Mouse (Mus musculus) intestine, postnatal 0 days (tissue): Measurements from ENCODE around the gene Pithd1. TPM values are rescaled to one million over a fixed set of nuclear protein-coding genes. Genes with fewer than 3 reads are reported as not detected.

ENCODE experiments used
- ATAC-seq: fragments of 200-750 bp; cut with Nextera tagmentation; 2 replicates; pipeline ENCODE4 v1.8.0; 2017; ENCODE audit warnings: mild to moderate bottlenecking, moderate TSS enrichment, moderate library complexity
- H3K27ac ChIP-seq: fragments of 300-500 bp; sonication (generic); 2 replicates; pipeline ENCODE4 v1.5.1; 2014; ENCODE audit warnings: mild to moderate bottlenecking, low read depth, low read length, moderate library complexity
- H3K27me3 ChIP-seq: fragments of 300-500 bp; sonication (generic); replicated peaks from 2 replicates; pipeline ENCODE4 v1.6.1; 2014; ENCODE audit warnings: low read length, mixed read lengths; ENCODE audit not compliant: control insufficient read depth, insufficient read depth
- H3K36me3 ChIP-seq: fragments of 300-500 bp; sonication (generic); 2 replicates; pipeline ENCODE4 v1.6.1; 2014; ENCODE audit warnings: mild to moderate bottlenecking, moderate library complexity; ENCODE audit not compliant: control insufficient read depth, insufficient read depth
- H3K4me1 ChIP-seq: fragments of 300-500 bp; sonication (generic); replicated peaks from 2 replicates; pipeline ENCODE4 v1.6.1; 2014; ENCODE audit warnings: antibody characterized with exemption, low read length, mixed read lengths; ENCODE audit not compliant: control insufficient read depth, insufficient read depth
- H3K4me2 ChIP-seq: fragments of 300-500 bp; sonication (generic); replicated peaks from 2 replicates; pipeline ENCODE4 v1.6.1; 2014; ENCODE audit warnings: low read depth, mild to moderate bottlenecking, moderate library complexity
- H3K4me3 ChIP-seq: fragments of 300-500 bp; sonication (generic); 2 replicates; pipeline ENCODE4 v1.5.1; 2014; ENCODE audit warnings: low read depth, low read length
- H3K9ac ChIP-seq: fragments of 300-500 bp; sonication (generic); 2 replicates; pipeline ENCODE4 v1.6.1; 2014; ENCODE audit warnings: mild to moderate bottlenecking, low read depth, low read length
- H3K9me3 ChIP-seq: fragments of 300-500 bp; sonication (generic); 2 replicates; pipeline ENCODE4 v1.6.1; 2016; ENCODE audit warnings: mixed run types; ENCODE audit not compliant: control insufficient read depth
- CTCF ChIP-seq: sonication (generic); IDR thresholded peaks from 2 replicates; pipeline ENCODE4 v1.5.1; 2016; ENCODE audit warnings: low read depth, mild to moderate bottlenecking, control low read depth, antibody characterized with exemption, moderate library complexity
- WGBS: fragments of 180-500 bp; shearing (Covaris S2); extraction: QIAGEN DNeasy Blood & Tissue Kit; methylation state at CpG from one replicate; pipeline ENCODE4 v1.1.7; 2014; 5-methylcytosine and 5-hydroxymethylcytosine counted together
- polyA plus RNA-seq: library from polyadenylated mRNA; unstranded; fragments of >200 nt; fragmentation: Nextera tagmentation; extraction: Ambion mirVana; gene quantifications from 2 replicates; pipeline ENCODE4 v1.2.1, GENCODE M21; 2015

The Pithd1 gene
- polyA plus RNA-seq = 56.7 and 57.7 TPM in 2 replicates

- Histone ChIP-seq H3K9ac (peak within 1 kb of the TSS; percentile 85), H3K36me3 (peaks cover 16% of the 10 kb centered on the region; the same call in 1 of the 2 replicates), H3K4me1 (0 out of 2 replicates have a peak, but pooled peaks cover 8% of the 10 kb centered on the region), H3K9me3 (no peaks in the 10 kb centered on the region), H3K4me2 (peak within 1 kb of the TSS; percentile 94), H3K4me3 (peak within 1 kb of the TSS; percentile 89), H3K27ac (peak within 1 kb of the TSS; percentile 82), H3K27me3 (no peaks in the 10 kb centered on the region)
- TF ChIP-seq CTCF = peak; percentile 58
- under 1% methylated on average over 80 of the region's 81 CpGs for WGBS
- ATAC-seq = peak; percentile 87
These were observed at the start of gene Pithd1 for GRCm38 (mm10) chr4:135986943-135987710. Gene Pithd1, minus strand, starts transcription at chr4:135987264.

- Histone ChIP-seq H3K27me3 (no peaks in the 10 kb centered on the region), H3K4me2 (no peak overlapping the region), H3K4me1 (no peaks in the 10 kb centered on the region), H3K4me3 (no peak overlapping the region), H3K36me3 (no peaks in the 10 kb centered on the region), H3K27ac (no peak overlapping the region), H3K9me3 (no peaks in the 10 kb centered on the region), H3K9ac (no peak overlapping the region)
- 58% methylated on average over 4 of the region's 4 CpGs for WGBS
- ATAC-seq = no peak
- TF ChIP-seq CTCF = no peak
These were observed 48.0 kb upstream of the Pithd1 start for GRCm38 (mm10) chr4:136035078-136035477.

GRCm38 (mm10) chr4:136033231-136033630 lies 46.2 kb upstream of the Pithd1 start:
- no peak overlapping the region for H3K4me3 ChIP-seq
- no peaks in the 10 kb centered on the region for H3K4me1 ChIP-seq
- H3K36me3 ChIP-seq = no peaks in the 10 kb centered on the region
- no peak for ATAC-seq
- no peaks in the 10 kb centered on the region for H3K27me3 ChIP-seq
- no peak for TF ChIP-seq CTCF
- no peak overlapping the region for H3K9ac ChIP-seq
- no peak overlapping the region for H3K4me2 ChIP-seq
- H3K9me3 ChIP-seq = no peaks in the 10 kb centered on the region
- WGBS = 69% methylated on average over 1 of the region's 1 CpGs
- H3K27ac ChIP-seq = no peak overlapping the region

- peak; percentile 40 for ATAC-seq
- H3K4me1 ChIP-seq = no peaks in the 10 kb centered on the region
- WGBS = 8% methylated on average over 8 of the region's 8 CpGs
- no peak for TF ChIP-seq CTCF
- H3K27ac ChIP-seq = peak overlapping the region; percentile 22; the same call in 1 of the 2 replicates
- H3K9ac ChIP-seq = no peak overlapping the region; the same call in 1 of the 2 replicates
- no peaks in the 10 kb centered on the region for H3K27me3 ChIP-seq
- H3K4me2 ChIP-seq = peak overlapping the region; percentile 43
- H3K36me3 ChIP-seq = no peaks in the 10 kb centered on the region
- no peaks in the 10 kb centered on the region for H3K9me3 ChIP-seq
- no peak overlapping the region for H3K4me3 ChIP-seq
These were observed 44.2 kb upstream of the Pithd1 start for GRCm38 (mm10) chr4:136030968-136031909.

GRCm38 (mm10) chr4:136028689-136029088 lies 41.6 kb upstream of the Pithd1 start:
- no peaks in the 10 kb centered on the region for H3K36me3 ChIP-seq
- ATAC-seq = no peak
- no peak overlapping the region for H3K4me3 ChIP-seq
- H3K9me3 ChIP-seq = no peaks in the 10 kb centered on the region
- H3K27ac ChIP-seq = no peak overlapping the region
- no peaks in the 10 kb centered on the region for H3K27me3 ChIP-seq
- H3K9ac ChIP-seq = no peak overlapping the region
- no peak overlapping the region for H3K4me2 ChIP-seq
- WGBS = 67% methylated on average over 5 of the region's 5 CpGs
- H3K4me1 ChIP-seq = no peaks in the 10 kb centered on the region
- no peak for TF ChIP-seq CTCF

GRCm38 (mm10) chr4:136028132-136028564 lies 41.1 kb upstream of the Pithd1 start:
- Histone ChIP-seq H3K9ac (no peak overlapping the region), H3K36me3 (no peaks in the 10 kb centered on the region), H3K4me3 (no peak overlapping the region), H3K27me3 (no peaks in the 10 kb centered on the region), H3K27ac (no peak overlapping the region), H3K4me2 (no peak overlapping the region), H3K9me3 (no peaks in the 10 kb centered on the region), H3K4me1 (no peaks in the 10 kb centered on the region)
- no peak for TF ChIP-seq CTCF
- whole genome bisulfite sequencing = 83% methylated on average over 19 of the region's 19 CpGs
- ATAC-seq = no peak
